Mouse (Mus musculus): ENCODE results near the gene Cpb2. TPM values are rescaled to one million over a fixed set of nuclear protein-coding genes. Genes with fewer than 3 reads are reported as not detected.

Cpb2 gene
- polyA plus RNA-seq, 1 experiment from 2014 or later: 2.9 TPM

DNA sequence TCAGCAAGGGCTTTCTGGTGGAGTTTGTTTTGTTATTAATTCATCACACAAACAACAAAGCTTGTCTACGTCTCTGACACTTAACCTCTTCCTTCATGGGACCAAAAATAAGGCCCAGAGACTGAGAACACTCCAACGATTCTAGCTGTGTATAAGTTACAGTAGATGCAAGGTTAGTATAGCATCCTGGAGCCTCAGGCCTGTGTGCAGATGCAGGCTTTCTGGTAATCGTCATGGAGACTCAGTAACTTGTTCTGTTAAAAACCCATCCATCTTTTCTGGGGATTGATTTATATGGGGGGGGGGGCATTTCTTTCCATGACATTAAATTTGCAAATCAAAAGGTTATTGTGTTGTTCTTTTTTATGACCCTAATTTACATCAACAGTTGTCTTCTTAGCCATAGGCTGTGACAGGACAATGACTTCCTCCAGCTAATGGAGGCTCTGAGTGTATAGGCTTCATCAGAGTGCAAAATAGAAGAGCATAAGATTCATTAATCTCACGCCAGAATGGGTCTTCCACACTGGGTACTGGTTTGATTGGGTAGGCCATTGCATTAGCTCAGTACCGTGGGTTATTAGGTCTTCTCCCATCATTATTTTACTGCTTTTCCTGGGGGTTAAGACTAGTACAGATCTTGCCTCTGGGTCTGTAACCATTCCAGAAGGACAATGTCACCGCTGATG is 36.6 kb upstream of the Cpb2 start:
- Histone ChIP-seq H3K9me3 (ENCODE audit: control insufficient read depth, low read length) (no peaks in the 10 kb centered on the region), H3K27me3 (ENCODE audit: control insufficient read depth, insufficient read depth, low read length) (no peaks in the 10 kb centered on the region), H3K27ac (replicated peaks) (no peak overlapping the region), H3K4me2 (replicated peaks; ENCODE audit: low read depth) (no peak overlapping the region), H3K36me3 (ENCODE audit: control insufficient read depth, insufficient read depth, low read length) (no peaks in the 10 kb centered on the region), H3K9ac (ENCODE audit: low read length) (no peak overlapping the region), H3K4me1 (replicated peaks; ENCODE audit: control insufficient read depth, insufficient read depth) (no peaks in the 10 kb centered on the region), H3K4me3 (ENCODE audit: low read depth, low read length) (no peak overlapping the region)
- 82% methylated on average over 6 of the region's 6 CpGs for WGBS
- DNase-seq (ENCODE audit: low spot score): no peak
- ATAC-seq (ENCODE audit: low FRiP score, low TSS enrichment): no peak
- no peak for TF ChIP-seq CTCF (IDR thresholded peaks at IDR 0.05; ENCODE audit: low read depth)
- TF ChIP-seq EP300 (optimal IDR thresholded peaks at IDR 0.05): no peak

DNA sequence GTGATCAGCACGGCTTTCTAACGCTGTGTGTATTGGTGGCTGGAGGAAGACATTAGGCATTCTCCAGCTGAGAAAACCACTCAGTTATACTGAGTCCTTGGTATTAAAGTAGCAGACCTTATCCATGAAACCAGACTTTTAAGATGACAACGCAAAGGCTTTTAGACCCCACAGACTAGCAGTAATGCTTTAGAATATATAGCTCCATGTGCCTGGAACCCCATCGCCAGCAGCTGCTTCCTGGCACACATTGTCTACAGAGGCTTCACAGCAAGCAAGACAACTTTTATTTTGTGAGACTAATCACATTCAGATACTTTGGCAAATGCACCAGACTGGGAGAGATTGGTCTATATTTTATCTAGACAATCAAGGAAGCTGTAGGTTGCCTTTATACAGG is 35.8 kb upstream of the Cpb2 start:
- H3K9me3 ChIP-seq (ENCODE audit: control insufficient read depth, low read length): no peaks in the 10 kb centered on the region
- no peak overlapping the region for H3K27ac ChIP-seq (replicated peaks)
- H3K9ac ChIP-seq (ENCODE audit: low read length): no peak overlapping the region
- no peaks in the 10 kb centered on the region for H3K4me1 ChIP-seq (replicated peaks; ENCODE audit: control insufficient read depth, insufficient read depth)
- WGBS: 91% methylated on average over 4 of the region's 4 CpGs
- ATAC-seq (ENCODE audit: low FRiP score, low TSS enrichment) (no peak), DNase-seq (ENCODE audit: low spot score) (no peak)
- no peak for TF ChIP-seq EP300 (optimal IDR thresholded peaks at IDR 0.05)
- no peak for TF ChIP-seq CTCF (IDR thresholded peaks at IDR 0.05; ENCODE audit: low read depth)
- no peak overlapping the region for H3K4me2 ChIP-seq (replicated peaks; ENCODE audit: low read depth)
- no peak overlapping the region for H3K4me3 ChIP-seq (ENCODE audit: low read depth, low read length)
- H3K36me3 ChIP-seq (ENCODE audit: control insufficient read depth, insufficient read depth, low read length): no peaks in the 10 kb centered on the region
- H3K27me3 ChIP-seq (ENCODE audit: control insufficient read depth, insufficient read depth, low read length): no peaks in the 10 kb centered on the region

DNA sequence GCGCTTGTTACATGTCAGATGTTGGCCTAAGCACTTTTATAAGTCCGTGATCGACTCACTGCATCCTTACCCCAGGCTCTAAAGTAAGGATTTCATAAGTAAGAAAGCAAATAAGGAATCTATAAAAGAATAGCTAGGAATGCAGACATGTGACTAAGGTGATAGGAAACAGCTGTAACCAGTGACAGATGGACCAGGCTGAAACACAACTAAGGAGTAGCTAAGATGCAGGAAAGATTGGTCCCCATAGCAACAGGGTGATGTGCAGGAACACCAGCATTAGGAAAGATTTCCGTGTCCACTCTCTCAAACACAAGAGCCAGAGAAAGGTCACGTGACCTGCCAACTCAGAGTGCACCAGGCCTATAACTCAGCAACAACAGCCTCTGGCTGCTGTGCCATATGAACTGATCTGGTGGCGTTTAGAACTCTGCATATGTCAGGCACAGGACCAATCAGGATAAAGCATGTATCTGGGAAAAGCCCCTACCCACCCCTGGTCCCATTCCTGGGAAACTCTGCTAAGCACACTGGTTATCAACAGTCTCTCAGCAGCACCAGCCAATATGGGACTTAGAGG is 33.4 kb upstream of the Cpb2 start:
- Histone ChIP-seq H3K27ac (replicated peaks) (no peak overlapping the region), H3K4me3 (ENCODE audit: low read depth, low read length) (no peak overlapping the region), H3K4me1 (replicated peaks; ENCODE audit: control insufficient read depth, insufficient read depth) (no peaks in the 10 kb centered on the region), H3K36me3 (ENCODE audit: control insufficient read depth, insufficient read depth, low read length) (no peaks in the 10 kb centered on the region), H3K9ac (ENCODE audit: low read length) (no peak overlapping the region), H3K4me2 (replicated peaks; ENCODE audit: low read depth) (no peak overlapping the region), H3K9me3 (ENCODE audit: control insufficient read depth, low read length) (no peaks in the 10 kb centered on the region), H3K27me3 (ENCODE audit: control insufficient read depth, insufficient read depth, low read length) (no peaks in the 10 kb centered on the region)
- ATAC-seq (ENCODE audit: low FRiP score, low TSS enrichment) (0 out of 2 replicates have a peak, but pooled peaks have one; percentile 21), DNase-seq (ENCODE audit: low spot score) (no peak)
- no peak for TF ChIP-seq CTCF (IDR thresholded peaks at IDR 0.05; ENCODE audit: low read depth)
- TF ChIP-seq EP300 (optimal IDR thresholded peaks at IDR 0.05): no peak
- 62% methylated on average over 6 of the region's 6 CpGs for WGBS

DNA sequence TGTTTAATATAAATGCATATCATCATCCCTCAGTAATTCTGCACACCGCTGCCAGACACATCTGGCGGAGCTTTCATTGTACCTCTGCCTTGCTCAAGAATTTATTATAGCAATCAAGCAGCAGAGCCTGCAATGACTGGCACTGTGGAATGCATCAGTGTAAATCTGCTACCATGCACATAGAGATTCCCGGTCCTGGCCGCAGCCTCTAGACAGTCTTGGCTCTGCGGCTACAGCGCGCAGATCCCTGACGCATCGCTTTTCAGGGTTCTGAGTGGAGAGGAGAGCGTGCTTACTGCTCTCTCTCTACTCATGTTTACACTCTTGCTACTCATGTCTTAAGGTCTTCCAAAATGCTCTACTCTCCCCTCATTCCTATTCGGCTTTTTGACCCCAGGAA is 28.3 kb upstream of the Cpb2 start:
- no peak overlapping the region for H3K9ac ChIP-seq (ENCODE audit: low read length)
- H3K27ac ChIP-seq (replicated peaks): no peak overlapping the region
- DNase-seq (ENCODE audit: low spot score) (no peak), ATAC-seq (ENCODE audit: low FRiP score, low TSS enrichment) (no peak)
- no peaks in the 10 kb centered on the region for H3K27me3 ChIP-seq (ENCODE audit: control insufficient read depth, insufficient read depth, low read length)
- TF ChIP-seq EP300 (optimal IDR thresholded peaks at IDR 0.05): no peak
- no peak for TF ChIP-seq CTCF (IDR thresholded peaks at IDR 0.05; ENCODE audit: low read depth)
- no peaks in the 10 kb centered on the region for H3K36me3 ChIP-seq (ENCODE audit: control insufficient read depth, insufficient read depth, low read length)
- WGBS: 66% methylated on average over 11 of the region's 11 CpGs
- no peaks in the 10 kb centered on the region for H3K9me3 ChIP-seq (ENCODE audit: control insufficient read depth, low read length)
- H3K4me1 ChIP-seq (replicated peaks; ENCODE audit: control insufficient read depth, insufficient read depth): no peaks in the 10 kb centered on the region
- H3K4me2 ChIP-seq (replicated peaks; ENCODE audit: low read depth): no peak overlapping the region
- H3K4me3 ChIP-seq (ENCODE audit: low read depth, low read length): no peak overlapping the region

DNA sequence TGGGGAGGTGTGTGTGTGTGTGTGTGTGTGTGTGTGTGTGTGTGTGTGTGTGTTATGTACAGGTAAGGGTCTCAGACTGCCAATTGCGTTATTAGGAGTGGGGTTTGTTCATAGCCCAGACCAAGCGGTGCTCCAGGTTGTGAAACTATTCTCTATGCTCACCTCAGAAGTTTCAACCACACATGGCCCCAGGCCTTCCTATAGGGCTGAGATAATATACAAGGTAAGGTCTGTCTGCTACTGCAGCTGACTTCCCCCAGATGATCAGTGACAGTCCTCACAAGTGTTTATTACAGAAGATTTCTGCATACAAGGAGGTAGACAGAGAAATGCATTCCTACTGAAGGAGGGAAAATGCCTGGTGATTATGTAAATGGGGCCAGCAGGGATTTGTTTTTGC is 23.2 kb upstream of the Cpb2 start:
- H3K36me3 ChIP-seq (ENCODE audit: control insufficient read depth, insufficient read depth, low read length): no peaks in the 10 kb centered on the region
- H3K9ac ChIP-seq (ENCODE audit: low read length): no peak overlapping the region
- no peak for DNase-seq (ENCODE audit: low spot score)
- WGBS: 100% methylated on average over 2 of the region's 2 CpGs
- TF ChIP-seq CTCF (IDR thresholded peaks at IDR 0.05; ENCODE audit: low read depth) (no peak), EP300 (optimal IDR thresholded peaks at IDR 0.05) (no peak)
- no peak overlapping the region for H3K4me2 ChIP-seq (replicated peaks; ENCODE audit: low read depth)
- H3K9me3 ChIP-seq (ENCODE audit: control insufficient read depth, low read length): no peaks in the 10 kb centered on the region
- H3K27ac ChIP-seq (replicated peaks): no peak overlapping the region; the same call in 1 of the 2 replicates
- no peaks in the 10 kb centered on the region for H3K4me1 ChIP-seq (replicated peaks; ENCODE audit: control insufficient read depth, insufficient read depth)
- no peak overlapping the region for H3K4me3 ChIP-seq (ENCODE audit: low read depth, low read length)
- no peak for ATAC-seq (ENCODE audit: low FRiP score, low TSS enrichment)
- no peaks in the 10 kb centered on the region for H3K27me3 ChIP-seq (ENCODE audit: control insufficient read depth, insufficient read depth, low read length)

DNA sequence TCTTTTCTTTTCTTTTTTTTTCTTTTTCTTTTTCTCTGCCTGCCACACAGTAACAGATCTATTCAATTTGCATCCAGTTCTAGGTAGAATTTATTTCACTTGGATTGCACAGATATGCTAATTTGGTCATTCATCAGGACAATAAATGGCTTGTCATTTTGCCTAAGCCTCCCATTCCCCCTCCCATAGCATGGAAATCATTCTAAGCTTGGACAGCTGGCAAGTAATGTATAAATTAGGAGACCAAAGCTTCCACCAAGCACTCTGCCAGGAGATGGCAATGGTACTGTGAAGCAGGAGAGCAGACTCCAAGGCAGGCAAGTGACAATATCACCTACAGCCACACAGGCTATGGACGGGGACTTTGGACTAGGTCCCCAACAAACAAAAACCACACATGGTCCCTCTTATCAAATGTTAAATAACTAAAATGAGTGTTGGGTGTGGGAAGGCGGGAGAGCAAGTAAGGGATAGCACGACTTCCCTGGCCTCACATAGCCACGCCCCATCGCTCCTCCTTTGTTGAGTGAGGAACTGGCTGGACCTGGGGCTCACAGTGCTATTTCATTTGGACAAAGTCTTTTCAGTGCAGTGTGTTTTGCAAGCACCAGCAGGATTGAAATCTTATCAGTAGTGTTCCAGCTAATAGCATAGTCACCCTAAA is 22.7 kb upstream of the Cpb2 start:
- H3K4me2 ChIP-seq (replicated peaks; ENCODE audit: low read depth): no peak overlapping the region
- TF ChIP-seq EP300 (optimal IDR thresholded peaks at IDR 0.05) (no peak), CTCF (IDR thresholded peaks at IDR 0.05; ENCODE audit: low read depth) (no peak)
- H3K27me3 ChIP-seq (ENCODE audit: control insufficient read depth, insufficient read depth, low read length): no peaks in the 10 kb centered on the region
- no peaks in the 10 kb centered on the region for H3K9me3 ChIP-seq (ENCODE audit: control insufficient read depth, low read length)
- H3K27ac ChIP-seq (replicated peaks): no peak overlapping the region
- H3K36me3 ChIP-seq (ENCODE audit: control insufficient read depth, insufficient read depth, low read length): no peaks in the 10 kb centered on the region
- H3K9ac ChIP-seq (ENCODE audit: low read length): no peak overlapping the region
- DNase-seq (ENCODE audit: low spot score) (peak; percentile 91), ATAC-seq (ENCODE audit: low FRiP score, low TSS enrichment) (peak; percentile 95)
- H3K4me3 ChIP-seq (ENCODE audit: low read depth, low read length): no peak overlapping the region
- H3K4me1 ChIP-seq (replicated peaks; ENCODE audit: control insufficient read depth, insufficient read depth): no peaks in the 10 kb centered on the region
- WGBS: 69% methylated on average over 5 of the region's 5 CpGs

All from stomach, postnatal 0 days (tissue).